Mouse (Mus musculus) testis, adult 2 months (tissue): ENCODE results near the gene Msl1.

Experiments
- CTCF ChIP-seq: fragments of 200-500 bp; IDR thresholded peaks from 2 replicates; pipeline ENCODE4 v1.5.1; 2012; ENCODE audit warnings: low read depth, mild to moderate bottlenecking, inconsistent platforms, low read length, moderate library complexity; ENCODE audit not compliant: control insufficient read depth, insufficient read depth, insufficient replicate concordance
- POLR2A ChIP-seq: fragments of 200-500 bp; IDR thresholded peaks from 2 replicates; pipeline ENCODE4 v1.6.1; 2012; ENCODE audit warnings: low read depth, mild to moderate bottlenecking, inconsistent platforms, low read length, moderate library complexity; ENCODE audit not compliant: control insufficient read depth

GRCm38 (mm10) chr11:98754621-98755181, 40.6 kb upstream of the Msl1 start:
- TF ChIP-seq POLR2A (no peak), CTCF (peak; percentile 91)
